Mouse (Mus musculus): ENCODE data around the gene Slc27a3. TPM values are rescaled to one million over a fixed set of nuclear protein-coding genes. Genes with fewer than 3 reads are reported as not detected.

Gene Slc27a3
- polyA plus RNA-seq, 1 experiment from 2014 or later: 16.0 TPM

DNA sequence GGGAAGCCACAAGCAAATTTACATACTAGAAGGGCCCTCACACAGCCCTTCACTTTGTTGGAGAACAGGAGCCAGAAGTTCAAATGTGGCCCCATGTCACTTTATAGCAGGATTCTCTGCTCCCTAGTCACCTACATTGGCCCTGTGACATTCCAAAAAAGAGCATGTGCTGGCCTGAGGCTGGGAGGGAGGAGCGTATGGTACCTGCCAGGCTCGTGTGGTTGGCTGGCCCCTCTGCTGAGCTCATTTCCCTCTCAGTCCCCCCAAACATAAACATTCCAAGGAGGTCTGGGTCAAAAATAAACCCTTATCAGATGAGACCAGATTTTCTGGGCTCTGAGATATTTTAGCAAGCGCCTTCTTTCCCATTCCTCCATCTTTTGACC, 23.3 kb upstream of the Slc27a3 start:
- H3K36me3 ChIP-seq (ENCODE audit: insufficient read depth, low read length): peaks cover 18% of the 10 kb centered on the region; the same call in 1 of the 2 replicates
- no peaks in the 10 kb centered on the region for H3K4me1 ChIP-seq (ENCODE audit: insufficient read depth, low read depth, low read length)
- peak; percentile 14 for DNase-seq (ENCODE audit: low spot score)
- TF ChIP-seq EP300 (IDR thresholded peaks at IDR 0.05) (no peak), CTCF (IDR thresholded peaks at IDR 0.05) (no peak)
- H3K9ac ChIP-seq (replicated peaks; ENCODE audit: low read depth): no peak overlapping the region
- WGBS: 28% methylated on average over 3 of the region's 3 CpGs
- H3K27me3 ChIP-seq (replicated peaks; ENCODE audit: insufficient read depth, low read length): no peaks in the 10 kb centered on the region
- ATAC-seq: peak; percentile 44
- no peak overlapping the region for H3K27ac ChIP-seq (ENCODE audit: low read length)
- no peak overlapping the region for H3K4me2 ChIP-seq (replicated peaks; ENCODE audit: low read depth, low read length)
- H3K9me3 ChIP-seq (ENCODE audit: low read length): no peaks in the 10 kb centered on the region
- no peak overlapping the region for H3K4me3 ChIP-seq (ENCODE audit: low read depth, low read length)

DNA sequence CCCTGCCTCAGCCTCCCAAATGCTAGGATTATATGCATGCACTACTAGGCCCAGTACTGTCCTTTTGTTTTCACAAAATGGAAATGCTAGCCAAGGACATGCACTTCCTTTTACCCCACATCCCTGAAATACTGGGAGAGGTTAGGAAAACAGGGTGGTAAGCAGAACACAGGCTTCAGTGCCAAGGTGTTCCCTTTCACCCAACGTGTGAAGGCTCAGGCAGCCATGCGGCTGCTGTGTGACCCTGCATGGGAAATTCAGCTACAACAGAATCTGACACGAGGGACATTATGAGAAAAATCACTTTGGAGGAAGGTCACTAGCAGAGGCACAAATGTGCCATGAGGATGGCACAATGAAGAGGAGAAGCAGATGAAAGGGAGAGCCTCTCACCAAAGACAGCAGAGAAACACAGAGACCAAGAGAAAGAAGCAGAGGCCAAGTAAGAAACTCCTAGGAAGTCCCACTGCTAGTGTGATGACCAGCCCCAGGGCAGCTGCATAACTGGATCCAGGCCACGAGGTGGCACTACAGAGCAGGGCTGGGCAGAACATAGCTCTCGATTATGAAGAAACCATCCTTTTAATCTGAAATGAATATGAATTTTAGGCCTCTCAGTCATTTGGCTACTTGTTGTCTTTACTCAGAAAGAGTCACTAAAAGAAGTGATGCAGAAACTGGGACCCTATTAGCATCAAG, 22.7 kb upstream of the Slc27a3 start:
- peak; percentile 97 for TF ChIP-seq CTCF (IDR thresholded peaks at IDR 0.05)
- TF ChIP-seq EP300 (IDR thresholded peaks at IDR 0.05): no peak
- WGBS: 36% methylated on average over 5 of the region's 5 CpGs
- Histone ChIP-seq H3K36me3 (ENCODE audit: insufficient read depth, low read length) (peaks cover 19% of the 10 kb centered on the region; the same call in 1 of the 2 replicates), H3K9ac (replicated peaks; ENCODE audit: low read depth) (no peak overlapping the region), H3K4me1 (ENCODE audit: insufficient read depth, low read depth, low read length) (no peaks in the 10 kb centered on the region), H3K9me3 (ENCODE audit: low read length) (no peaks in the 10 kb centered on the region), H3K27ac (ENCODE audit: low read length) (no peak overlapping the region), H3K27me3 (replicated peaks; ENCODE audit: insufficient read depth, low read length) (no peaks in the 10 kb centered on the region), H3K4me3 (ENCODE audit: low read depth, low read length) (no peak overlapping the region), H3K4me2 (replicated peaks; ENCODE audit: low read depth, low read length) (no peak overlapping the region)
- DNase-seq (ENCODE audit: low spot score): peak; percentile 87
- ATAC-seq: peak; percentile 81

DNA sequence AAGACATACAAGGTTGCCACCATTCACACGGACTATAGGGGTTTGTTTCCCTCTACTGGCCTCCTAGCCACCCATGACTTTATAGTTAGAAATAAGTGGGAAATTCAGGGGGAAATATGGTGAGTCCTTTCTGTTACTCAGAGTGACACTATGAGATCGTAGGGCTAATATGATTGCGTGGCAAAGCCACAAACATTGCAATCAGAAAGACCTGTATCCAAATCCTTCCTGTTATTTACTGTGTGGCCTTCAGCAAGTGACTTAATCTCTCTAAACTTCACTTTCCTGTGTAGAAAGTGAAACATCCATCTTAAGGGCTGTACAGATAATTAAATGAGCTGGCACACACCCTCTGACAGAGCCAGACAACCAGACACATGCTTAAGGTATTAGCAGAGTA, 19.0 kb upstream of the Slc27a3 start:
- Histone ChIP-seq H3K9me3 (ENCODE audit: low read length) (no peaks in the 10 kb centered on the region), H3K27ac (ENCODE audit: low read length) (no peak overlapping the region), H3K9ac (replicated peaks; ENCODE audit: low read depth) (no peak overlapping the region), H3K4me1 (ENCODE audit: insufficient read depth, low read depth, low read length) (no peaks in the 10 kb centered on the region), H3K27me3 (replicated peaks; ENCODE audit: insufficient read depth, low read length) (no peaks in the 10 kb centered on the region), H3K36me3 (ENCODE audit: insufficient read depth, low read length) (peaks cover 34% of the 10 kb centered on the region), H3K4me2 (replicated peaks; ENCODE audit: low read depth, low read length) (no peak overlapping the region), H3K4me3 (ENCODE audit: low read depth, low read length) (no peak overlapping the region)
- DNase-seq (ENCODE audit: low spot score): no peak
- WGBS: 83% methylated on average over 3 of the region's 3 CpGs
- TF ChIP-seq CTCF (IDR thresholded peaks at IDR 0.05): no peak
- TF ChIP-seq EP300 (IDR thresholded peaks at IDR 0.05): no peak
- no peak for ATAC-seq

DNA sequence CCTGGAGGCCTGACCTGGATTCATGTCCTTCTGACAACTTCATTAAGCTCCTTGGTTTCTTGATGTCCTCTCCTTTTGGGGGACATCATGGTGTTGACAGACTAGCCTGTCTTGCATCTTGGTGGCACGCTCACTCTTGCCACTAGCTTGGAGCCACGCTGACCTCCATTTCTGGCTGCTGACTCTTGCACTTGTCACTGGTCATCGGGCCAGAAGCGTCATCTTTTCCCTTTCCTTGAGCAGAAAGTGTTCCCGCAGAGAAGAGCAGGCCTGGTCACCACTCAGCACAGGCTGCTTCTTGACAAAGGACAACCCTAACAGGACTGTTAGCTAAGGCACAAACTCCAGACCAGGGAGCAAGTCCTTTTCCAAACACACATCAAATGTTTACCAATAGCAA, 16.7 kb upstream of the Slc27a3 start:
- ATAC-seq (no peak), DNase-seq (ENCODE audit: low spot score) (no peak)
- H3K4me2 ChIP-seq (replicated peaks; ENCODE audit: low read depth, low read length): no peak overlapping the region
- no peaks in the 10 kb centered on the region for H3K4me1 ChIP-seq (ENCODE audit: insufficient read depth, low read depth, low read length)
- no peaks in the 10 kb centered on the region for H3K27me3 ChIP-seq (replicated peaks; ENCODE audit: insufficient read depth, low read length)
- no peak overlapping the region for H3K27ac ChIP-seq (ENCODE audit: low read length)
- no peaks in the 10 kb centered on the region for H3K9me3 ChIP-seq (ENCODE audit: low read length)
- no peak overlapping the region for H3K4me3 ChIP-seq (ENCODE audit: low read depth, low read length)
- H3K36me3 ChIP-seq (ENCODE audit: insufficient read depth, low read length): peaks cover 52% of the 10 kb centered on the region
- 91% methylated on average over 5 of the region's 5 CpGs for WGBS
- H3K9ac ChIP-seq (replicated peaks; ENCODE audit: low read depth): no peak overlapping the region
- TF ChIP-seq CTCF (IDR thresholded peaks at IDR 0.05) (no peak), EP300 (IDR thresholded peaks at IDR 0.05) (no peak)

DNA sequence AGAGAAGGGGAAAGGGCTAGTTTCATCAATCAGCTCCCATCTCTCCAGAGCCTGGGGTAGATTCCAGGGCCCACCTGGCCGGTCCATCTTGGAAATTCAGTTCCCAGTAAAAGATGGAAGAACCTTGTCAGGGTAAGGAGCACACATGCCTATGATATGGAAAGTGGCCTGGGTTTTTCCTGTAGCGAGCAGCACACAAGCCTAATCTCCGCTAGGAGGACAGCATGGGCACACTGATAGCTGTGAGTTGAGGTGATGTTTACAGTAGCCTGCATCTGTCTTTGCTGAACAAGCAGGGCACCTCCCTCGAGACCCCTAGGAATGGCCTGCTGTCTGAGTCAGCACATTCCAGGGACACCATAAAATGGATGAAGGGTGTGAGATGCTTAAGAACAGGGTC, 14.9 kb upstream of the Slc27a3 start:
- Histone ChIP-seq H3K36me3 (ENCODE audit: insufficient read depth, low read length) (peaks cover 59% of the 10 kb centered on the region), H3K27me3 (replicated peaks; ENCODE audit: insufficient read depth, low read length) (no peaks in the 10 kb centered on the region), H3K9ac (replicated peaks; ENCODE audit: low read depth) (no peak overlapping the region), H3K9me3 (ENCODE audit: low read length) (no peaks in the 10 kb centered on the region), H3K27ac (ENCODE audit: low read length) (no peak overlapping the region), H3K4me2 (replicated peaks; ENCODE audit: low read depth, low read length) (no peak overlapping the region), H3K4me3 (ENCODE audit: low read depth, low read length) (no peak overlapping the region), H3K4me1 (ENCODE audit: insufficient read depth, low read depth, low read length) (no peaks in the 10 kb centered on the region)
- WGBS: 73% methylated on average over 4 of the region's 4 CpGs
- DNase-seq (ENCODE audit: low spot score): no peak
- no peak for ATAC-seq
- no peak for TF ChIP-seq CTCF (IDR thresholded peaks at IDR 0.05)

DNA sequence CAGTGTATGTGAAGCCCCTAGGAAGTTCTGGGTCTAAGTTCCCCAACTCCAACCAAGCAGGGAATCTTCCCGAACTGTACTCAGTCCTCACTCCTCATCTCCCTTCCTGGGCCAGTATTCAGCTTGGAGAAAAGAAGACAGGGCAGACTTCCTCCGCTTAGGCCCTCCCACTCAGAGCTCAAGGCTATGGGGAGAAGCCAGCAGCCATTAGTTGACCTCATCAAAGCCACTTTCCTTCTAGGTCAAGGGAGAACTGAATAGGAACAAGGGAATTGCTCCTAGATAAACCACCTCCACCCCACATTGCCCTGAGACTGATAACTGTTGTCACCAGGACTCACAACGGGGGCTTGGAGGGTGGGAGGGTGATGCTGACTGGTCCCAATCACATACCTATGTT, 14.4 kb upstream of the Slc27a3 start:
- no peaks in the 10 kb centered on the region for H3K27me3 ChIP-seq (replicated peaks; ENCODE audit: insufficient read depth, low read length)
- H3K4me3 ChIP-seq (ENCODE audit: low read depth, low read length): no peak overlapping the region
- DNase-seq (ENCODE audit: low spot score): no peak
- no peak overlapping the region for H3K4me2 ChIP-seq (replicated peaks; ENCODE audit: low read depth, low read length)
- H3K4me1 ChIP-seq (ENCODE audit: insufficient read depth, low read depth, low read length): no peaks in the 10 kb centered on the region
- WGBS: 79% methylated on average over 3 of the region's 3 CpGs
- H3K27ac ChIP-seq (ENCODE audit: low read length): no peak overlapping the region
- no peak for ATAC-seq
- H3K9me3 ChIP-seq (ENCODE audit: low read length): no peaks in the 10 kb centered on the region
- no peak overlapping the region for H3K9ac ChIP-seq (replicated peaks; ENCODE audit: low read depth)
- TF ChIP-seq CTCF (IDR thresholded peaks at IDR 0.05) (no peak), EP300 (IDR thresholded peaks at IDR 0.05) (no peak)
- peaks cover 59% of the 10 kb centered on the region for H3K36me3 ChIP-seq (ENCODE audit: insufficient read depth, low read length)

DNA sequence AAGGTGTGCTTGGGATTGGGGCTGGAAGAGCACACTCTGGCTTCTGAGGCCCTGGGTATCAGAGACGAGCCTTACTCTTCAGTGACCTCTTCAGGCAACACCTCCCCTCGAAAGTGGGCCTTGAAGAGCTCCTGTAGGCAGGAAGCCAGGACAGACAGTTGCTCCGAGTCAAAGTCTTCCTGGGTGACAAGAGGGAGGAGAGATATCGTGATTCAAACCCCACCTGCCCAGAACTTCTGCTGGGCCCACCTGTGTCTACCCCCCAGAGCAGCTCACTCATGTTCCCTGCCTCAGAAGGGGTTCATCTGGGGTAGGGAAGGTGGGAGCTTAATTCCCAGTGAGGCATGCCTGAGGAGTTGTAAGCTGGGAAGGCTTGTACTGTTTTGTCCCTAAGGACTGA, 11.3 kb upstream of the Slc27a3 start:
- Histone ChIP-seq H3K4me3 (ENCODE audit: low read depth, low read length) (no peak overlapping the region), H3K27me3 (replicated peaks; ENCODE audit: insufficient read depth, low read length) (no peaks in the 10 kb centered on the region), H3K9me3 (ENCODE audit: low read length) (no peaks in the 10 kb centered on the region), H3K4me2 (replicated peaks; ENCODE audit: low read depth, low read length) (no peak overlapping the region), H3K9ac (replicated peaks; ENCODE audit: low read depth) (no peak overlapping the region), H3K4me1 (ENCODE audit: insufficient read depth, low read depth, low read length) (no peaks in the 10 kb centered on the region), H3K27ac (ENCODE audit: low read length) (no peak overlapping the region), H3K36me3 (ENCODE audit: insufficient read depth, low read length) (peaks cover 50% of the 10 kb centered on the region)
- DNase-seq (ENCODE audit: low spot score): no peak
- ATAC-seq: no peak
- TF ChIP-seq EP300 (IDR thresholded peaks at IDR 0.05) (no peak), CTCF (IDR thresholded peaks at IDR 0.05) (no peak)
- WGBS: 60% methylated on average over 4 of the region's 4 CpGs

All from lung, postnatal 0 days (tissue).